Mouse (Mus musculus) kidney, adult 2 months (tissue): ENCODE results near the gene Isoc2a. TPM values are rescaled to one million over a fixed set of nuclear protein-coding genes. Genes with fewer than 3 reads are reported as not detected.
A peak's percentile ranks its signal among the peaks of the same experiment; 100 is the strongest.
"Not testable (repeated sequence)": the region's sequence is repeated elsewhere in the genome, so short reads cannot be mapped to it uniquely, and the experiment has no call there.

Experiments
- DNase-seq: peaks from one replicate; pipeline ENCODE4 v3.0.0; 2021
- H3K27ac ChIP-seq: fragments of 200-500 bp; 2 replicates; pipeline ENCODE4 v1.5.1; 2012; ENCODE audit warnings: low read depth, low read length, control low read depth, inconsistent platforms; ENCODE audit not compliant: insufficient read depth
- H3K27me3 ChIP-seq: fragments of 200-500 bp; replicated peaks from 2 replicates; pipeline ENCODE4 v1.6.1; 2012; ENCODE audit warnings: mild to moderate bottlenecking, moderate library complexity, low read length, inconsistent platforms; ENCODE audit not compliant: control insufficient read depth, insufficient read depth
- H3K36me3 ChIP-seq: fragments of 200-500 bp; 2 replicates; pipeline ENCODE4 v1.6.1; 2012; ENCODE audit warnings: mild to moderate bottlenecking, moderate library complexity, low read length, inconsistent platforms; ENCODE audit not compliant: control insufficient read depth, insufficient read depth
- H3K4me1 ChIP-seq: fragments of 200-500 bp; 2 replicates; pipeline ENCODE4 v1.6.1; 2011; ENCODE audit warnings: low read length; ENCODE audit not compliant: control insufficient read depth, insufficient read depth
- H3K4me3 ChIP-seq: fragments of 200-500 bp; 2 replicates; pipeline ENCODE4 v1.5.1; 2011; ENCODE audit warnings: mild to moderate bottlenecking, low read depth, low read length, control low read depth; ENCODE audit not compliant: insufficient read depth
- CTCF ChIP-seq: fragments of 200-500 bp; conservative IDR thresholded peaks from 2 replicates; pipeline ENCODE4 v1.5.1; 2011; ENCODE audit warnings: low read depth, mild to moderate bottlenecking, control low read depth, low read length, moderate library complexity, mixed read lengths; ENCODE audit not compliant: insufficient read depth, insufficient read length
- POLR2A ChIP-seq: fragments of 200-500 bp; IDR thresholded peaks from one replicate; pipeline ENCODE4 v1.6.1; 2011; ENCODE audit warnings: low read depth, low read length, control low read depth
- WGBS: fragments of 180-500 bp; shearing (Covaris S2); methylation state at CpG from one replicate; pipeline ENCODE4 v1.1.7; 2018; 5-methylcytosine and 5-hydroxymethylcytosine counted together
- polyA plus RNA-seq: library from polyadenylated mRNA; depleted of rRNA; stranded (reverse); fragments of >200 nt; gene quantifications from 2 replicates; pipeline ENCODE4 v1.2.3, GENCODE M21; 2012

Isoc2a gene
- polyA plus RNA-seq, 1 experiment: 182 TPM

DNA sequence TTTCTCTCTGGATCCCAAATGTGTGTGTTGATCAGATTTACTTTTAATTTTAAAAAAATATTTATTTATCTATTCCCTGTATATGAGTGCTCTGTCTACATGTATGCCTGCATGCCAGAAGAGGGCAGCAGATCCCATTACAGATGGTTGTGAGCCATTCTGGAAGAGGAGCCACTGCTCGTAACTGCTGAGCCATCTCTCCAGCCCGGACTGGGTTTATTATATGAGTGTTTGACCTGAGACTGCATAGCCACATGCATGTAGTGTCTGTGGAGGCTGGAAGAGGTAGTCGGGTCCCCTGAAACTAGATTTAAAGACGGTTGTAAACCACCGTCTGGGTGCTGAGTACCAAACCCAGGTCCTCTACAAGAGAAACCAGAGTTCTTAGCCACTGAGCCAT, 11.9 kb upstream of the Isoc2a start:
- Histone ChIP-seq H3K27me3 (no peaks in the 10 kb centered on the region), H3K27ac (peak overlapping the region; percentile 87), H3K36me3 (no peaks in the 10 kb centered on the region), H3K4me3 (peak overlapping the region; percentile 65), H3K4me1 (peaks cover 40% of the 10 kb centered on the region)
- peak; percentile 80 for DNase-seq
- TF ChIP-seq POLR2A: no peak
- TF ChIP-seq CTCF: peak; percentile 58
- 62% methylated on average over 5 of the region's 5 CpGs for WGBS

DNA sequence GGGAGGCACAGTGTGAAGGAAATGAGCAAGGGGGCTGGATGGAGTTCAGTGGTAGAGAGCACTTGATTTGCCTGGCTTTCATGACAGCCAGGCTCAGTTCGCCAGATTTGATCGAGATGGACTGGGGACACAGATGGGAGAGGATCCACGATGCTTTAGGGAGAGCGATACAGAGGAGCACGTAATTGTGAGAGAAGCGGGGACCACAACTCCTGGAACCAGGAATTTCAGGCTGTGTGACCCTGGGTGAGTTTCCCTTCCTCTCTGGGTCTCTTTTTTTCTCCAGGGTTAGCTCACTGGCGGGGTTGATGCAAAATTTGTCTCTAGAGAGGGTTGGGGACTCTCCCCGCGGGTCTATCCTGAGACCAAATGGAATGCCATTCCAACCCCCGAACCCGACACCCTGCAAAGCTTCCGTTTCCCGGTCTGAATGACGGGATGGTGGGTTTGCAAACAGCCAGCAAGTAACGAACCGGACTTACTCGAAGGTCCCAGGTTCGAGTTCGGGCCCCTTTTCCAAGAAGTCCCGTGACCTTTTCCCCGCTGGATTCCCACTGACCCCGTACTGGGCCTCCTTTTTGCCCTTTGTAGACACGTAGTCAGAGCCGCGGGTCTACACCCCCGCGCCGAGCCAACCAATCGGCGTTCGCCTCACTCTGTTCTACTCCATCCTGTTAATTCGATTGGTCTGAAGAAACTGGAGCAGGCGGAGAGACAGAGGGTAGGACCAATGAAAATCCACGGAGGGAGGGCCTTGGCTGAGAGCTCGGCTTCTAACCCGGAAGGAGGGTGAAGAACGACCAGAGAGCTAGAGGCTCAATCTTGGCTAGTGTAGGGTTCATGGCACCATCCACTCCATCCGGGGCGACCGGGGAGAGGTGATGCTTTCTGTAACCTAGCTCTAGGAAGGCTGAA, 11.1 kb upstream of the Isoc2a start:
- Histone ChIP-seq H3K27me3 (no peaks in the 10 kb centered on the region), H3K4me3 (peak overlapping the region; percentile 70), H3K4me1 (peaks cover 33% of the 10 kb centered on the region), H3K27ac (peak overlapping the region; percentile 87), H3K36me3 (no peaks in the 10 kb centered on the region)
- peak; percentile 92 for TF ChIP-seq POLR2A
- no peak for TF ChIP-seq CTCF
- peak; percentile 99 for DNase-seq
- WGBS: 5% methylated on average over 40 of the region's 40 CpGs

DNA sequence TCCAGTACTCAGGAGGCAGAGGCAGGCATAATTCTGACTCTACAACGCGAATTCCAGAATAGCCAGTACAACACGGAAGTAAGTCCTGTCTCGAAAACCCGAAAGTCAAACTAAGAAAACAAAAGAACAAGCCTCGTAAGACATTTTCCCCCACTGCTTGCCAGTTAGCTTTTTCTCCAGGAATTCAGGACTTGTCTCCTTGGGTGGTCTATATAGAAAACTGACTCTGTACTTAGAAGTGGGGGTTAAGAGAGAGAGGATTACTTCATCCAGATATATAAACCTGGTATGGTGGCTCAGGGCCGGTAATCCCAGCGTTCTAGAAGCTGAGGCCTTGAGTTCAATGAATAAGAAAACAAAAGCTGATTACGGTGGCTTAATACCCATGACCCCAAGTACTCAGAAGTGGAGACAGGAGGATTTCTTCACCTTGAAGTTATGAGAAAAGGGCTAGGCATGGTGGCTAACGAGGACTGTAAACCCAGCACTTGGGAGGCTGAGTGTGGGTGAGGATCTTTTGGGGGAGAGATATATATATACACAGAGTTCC, 10.2 kb upstream of the Isoc2a start:
- no peak for DNase-seq
- 29% methylated on average over 10 of the region's 10 CpGs for WGBS

DNA sequence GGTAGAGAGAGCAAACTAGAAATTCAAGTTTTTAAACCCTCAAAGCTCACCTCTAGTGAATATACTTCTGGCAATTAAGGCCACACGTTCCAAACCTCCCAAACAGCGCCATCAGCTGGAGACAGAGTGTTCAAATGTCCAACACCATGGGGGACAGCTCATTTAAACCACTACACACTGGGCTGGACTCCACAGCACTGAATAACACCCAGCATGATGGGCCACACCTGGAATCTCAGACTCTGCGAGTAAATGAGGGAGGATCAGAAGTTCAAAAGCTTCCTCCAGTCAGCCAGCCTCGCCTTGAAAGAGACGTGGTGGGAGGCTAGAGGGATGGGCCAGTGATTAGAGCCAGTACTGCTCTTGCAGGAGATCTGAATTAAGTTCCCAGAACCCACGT, 6.8 kb upstream of the Isoc2a start, which contains the start of gene Isoc2b:
Isoc2b (minus strand) TSS at position 126 of the 400 bp plus-strand sequence.
- no peak for DNase-seq
- Histone ChIP-seq H3K4me1 (peaks cover 12% of the 10 kb centered on the region), H3K36me3 (no peaks in the 10 kb centered on the region), H3K27me3 (no peaks in the 10 kb centered on the region), H3K4me3 (no peak within 1 kb of the TSS), H3K27ac (no peak within 1 kb of the TSS)
- 62% methylated on average over 6 of the region's 6 CpGs for WGBS
- TF ChIP-seq POLR2A (no peak), CTCF (no peak)

More for the DNA sequence above, 10.2 kb upstream of the Isoc2a start:
- H3K27me3 ChIP-seq: no peaks in the 10 kb centered on the region
- H3K27ac ChIP-seq: peak overlapping the region; percentile 81
- H3K36me3 ChIP-seq: no peaks in the 10 kb centered on the region
- peaks cover 33% of the 10 kb centered on the region for H3K4me1 ChIP-seq
- TF ChIP-seq POLR2A (no peak), CTCF (no peak)
- H3K4me3 ChIP-seq: peak overlapping the region; percentile 70

DNA sequence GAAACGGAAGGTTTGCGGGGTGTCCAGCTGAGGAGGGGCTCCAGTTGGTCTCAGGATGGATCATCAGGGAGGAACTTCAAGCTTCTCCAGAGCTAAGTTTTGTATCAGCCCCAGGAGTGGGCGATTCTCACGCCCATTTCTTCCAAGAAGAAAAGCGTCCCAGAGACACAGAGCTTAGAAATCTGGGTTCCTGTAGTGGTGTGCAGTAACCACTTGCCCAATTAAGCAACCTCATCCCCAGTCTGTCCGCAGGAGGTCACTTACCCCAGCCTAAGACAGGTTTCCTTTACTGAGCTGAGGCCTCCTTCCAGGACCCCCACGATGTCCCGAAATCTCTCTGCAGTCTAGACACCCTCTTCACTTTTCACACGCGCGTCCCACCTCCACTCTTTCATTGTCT, 273 bp downstream of the Isoc2a start:
- Histone ChIP-seq H3K4me1 (no peaks in the 10 kb centered on the region; the same call in 1 of the 2 replicates), H3K4me3 (peak overlapping the region; percentile 66), H3K27ac (peak overlapping the region; percentile 77), H3K27me3 (no peaks in the 10 kb centered on the region), H3K36me3 (no peaks in the 10 kb centered on the region; the same call in 1 of the 2 replicates)
- TF ChIP-seq CTCF: no peak
- TF ChIP-seq POLR2A: no peak
- no peak for DNase-seq
- WGBS: 10% methylated on average over 11 of the region's 11 CpGs

DNA sequence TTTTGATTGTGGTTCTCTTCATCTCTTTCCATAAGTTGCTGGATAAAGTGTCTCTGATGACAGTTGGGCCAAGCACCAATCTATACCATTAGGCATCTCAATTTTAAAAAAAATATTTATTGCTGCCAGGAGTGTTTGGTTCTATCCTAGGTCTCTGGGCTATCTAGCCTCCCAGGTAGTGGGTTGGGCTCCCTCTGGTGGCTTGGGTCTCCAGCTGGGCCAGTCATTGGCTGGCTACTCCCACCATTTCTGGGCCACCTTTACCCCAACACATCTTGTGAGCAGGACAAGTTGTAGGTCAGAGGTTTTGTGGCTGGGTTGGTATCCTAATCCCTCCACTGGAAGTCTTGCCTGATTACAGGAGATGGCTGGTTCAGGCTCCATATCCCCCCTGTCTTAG, 1.2 kb downstream of the Isoc2a start:
- TF ChIP-seq POLR2A (no peak), CTCF (peak; percentile 52)
- H3K4me1 ChIP-seq: no peaks in the 10 kb centered on the region; the same call in 1 of the 2 replicates
- DNase-seq: peak; percentile 63
- no peaks in the 10 kb centered on the region for H3K27me3 ChIP-seq
- H3K36me3 ChIP-seq: no peaks in the 10 kb centered on the region; the same call in 1 of the 2 replicates
- H3K4me3 ChIP-seq: peak overlapping the region; percentile 66
- no peak overlapping the region; the same call in 1 of the 2 replicates for H3K27ac ChIP-seq

DNA sequence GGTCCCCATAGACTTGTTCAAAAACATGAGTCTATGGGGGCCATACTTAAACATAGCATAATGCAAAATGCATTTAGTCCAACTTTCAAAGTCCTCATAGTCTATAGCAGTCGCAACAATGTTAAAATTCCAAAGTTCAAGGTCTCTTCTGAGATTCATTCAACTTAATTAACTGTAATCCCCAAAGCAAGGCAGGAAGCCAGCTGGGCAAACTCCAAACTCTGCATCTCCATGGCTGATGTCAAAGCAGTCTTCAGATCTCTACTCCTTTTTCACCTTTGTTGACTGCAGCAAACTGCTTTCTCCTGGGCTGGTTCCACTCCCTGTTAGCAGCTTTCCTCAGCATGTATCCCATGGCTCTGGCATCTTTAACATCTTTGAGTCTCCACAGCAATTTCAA, 2.1 kb downstream of the Isoc2a start:
- H3K27ac ChIP-seq, H3K4me3 ChIP-seq, H3K4me1 ChIP-seq, H3K36me3 ChIP-seq, H3K27me3 ChIP-seq: not testable (repeated sequence)
- WGBS: 50% methylated on average over 1 of the region's 1 CpGs
- peak; percentile 66 for DNase-seq
